Mouse (Mus musculus) stomach, postnatal 0 days (tissue): ENCODE data around the gene Pias3. TPM values are rescaled to one million over a fixed set of nuclear protein-coding genes. Genes with fewer than 3 reads are reported as not detected.

Experiments used
- ATAC-seq: fragments of 200-750 bp; cut with Nextera tagmentation; 2 replicates; pipeline ENCODE4 v1.8.0; 2017; ENCODE audit not compliant: low FRiP score, low TSS enrichment
- DNase-seq: peaks from one replicate; pipeline ENCODE4 v3.0.0-alpha.2; 2016; ENCODE audit warnings: low spot score
- H3K27ac ChIP-seq: fragments of 300-500 bp; sonication (generic); replicated peaks from 2 replicates; pipeline ENCODE4 v1.5.1; 2014; ENCODE audit warnings: mild to moderate bottlenecking, control low read depth
- H3K27me3 ChIP-seq: fragments of 300-500 bp; sonication (generic); 2 replicates; pipeline ENCODE4 v1.6.1; 2014; ENCODE audit warnings: low read length; ENCODE audit not compliant: control insufficient read depth, insufficient read depth
- H3K36me3 ChIP-seq: fragments of 300-500 bp; sonication (generic); 2 replicates; pipeline ENCODE4 v1.6.1; 2014; ENCODE audit warnings: low read length, mixed read lengths; ENCODE audit not compliant: control insufficient read depth, insufficient read depth
- H3K4me1 ChIP-seq: fragments of 300-500 bp; sonication (generic); replicated peaks from 2 replicates; pipeline ENCODE4 v1.6.1; 2014; ENCODE audit warnings: antibody characterized with exemption; ENCODE audit not compliant: control insufficient read depth, insufficient read depth
- H3K4me2 ChIP-seq: fragments of 300-500 bp; sonication (generic); replicated peaks from 2 replicates; pipeline ENCODE4 v1.6.1; 2014; ENCODE audit warnings: low read depth, mild to moderate bottlenecking, control low read depth, moderate library complexity
- H3K4me3 ChIP-seq: fragments of 300-500 bp; sonication (generic); 2 replicates; pipeline ENCODE4 v1.5.1; 2014; ENCODE audit warnings: low read depth, low read length, control low read depth
- H3K9ac ChIP-seq: fragments of 300-500 bp; sonication (generic); 2 replicates; pipeline ENCODE4 v1.6.1; 2014; ENCODE audit warnings: mild to moderate bottlenecking, low read length, control low read depth, mixed read lengths
- H3K9me3 ChIP-seq: fragments of 300-500 bp; sonication (generic); 2 replicates; pipeline ENCODE4 v1.6.1; 2016; ENCODE audit warnings: low read length; ENCODE audit not compliant: control insufficient read depth
- CTCF ChIP-seq: IDR thresholded peaks from 2 replicates; pipeline ENCODE4 v1.5.1; 2016; ENCODE audit warnings: antibody characterized with exemption, low read depth, mild to moderate bottlenecking, moderate library complexity
- EP300 ChIP-seq: optimal IDR thresholded peaks from 2 replicates; pipeline ENCODE3; 2016; ENCODE audit warnings: antibody characterized with exemption
- WGBS: fragments of 180-500 bp; shearing (Covaris S2); extraction: QIAGEN DNeasy Blood & Tissue Kit; methylation state at CpG from one replicate; pipeline ENCODE4 v1.1.7; 2014; 5-methylcytosine and 5-hydroxymethylcytosine counted together
- polyA plus RNA-seq: library from polyadenylated mRNA; unstranded; fragments of >200 nt; fragmentation: Nextera tagmentation; extraction: Ambion mirVana; gene quantifications from 2 replicates; pipeline ENCODE4 v1.2.1, GENCODE M21; 2015

Pias3 gene
- polyA plus RNA-seq, 1 experiment from 2014 or later, result 23.4 TPM

GRCm38 (mm10) chr3:96692506-96692905 lies 3.7 kb upstream of the Pias3 start:
- Histone ChIP-seq H3K4me2 (no peak overlapping the region), H3K9me3 (no peaks in the 10 kb centered on the region), H3K9ac (no peak overlapping the region), H3K27ac (no peak overlapping the region), H3K36me3 (no peaks in the 10 kb centered on the region), H3K4me3 (no peak overlapping the region), H3K4me1 (no peaks in the 10 kb centered on the region; the same call in 1 of the 2 replicates), H3K27me3 (no peaks in the 10 kb centered on the region)
- DNase-seq (peak; percentile 45), ATAC-seq (no peak)
- WGBS, result 20% methylated on average over 3 of the region's 3 CpGs
- no peak for TF ChIP-seq EP300
- TF ChIP-seq CTCF, result peak; percentile 70

- 71% methylated on average over 1 of the region's 1 CpGs for WGBS
- Histone ChIP-seq H3K4me1 (no peaks in the 10 kb centered on the region; the same call in 1 of the 2 replicates), H3K27ac (no peak overlapping the region), H3K4me3 (no peak overlapping the region), H3K9ac (no peak overlapping the region), H3K27me3 (no peaks in the 10 kb centered on the region), H3K36me3 (no peaks in the 10 kb centered on the region), H3K4me2 (no peak overlapping the region), H3K9me3 (no peaks in the 10 kb centered on the region)
- ATAC-seq (no peak), DNase-seq (no peak)
- TF ChIP-seq CTCF (no peak), EP300 (no peak)
These were observed 2.6 kb upstream of the Pias3 start for GRCm38 (mm10) chr3:96693579-96693978.

- TF ChIP-seq EP300 (no peak), CTCF (no peak)
- peak overlapping the region; percentile 83 for H3K9ac ChIP-seq
- 1% methylated on average over 77 of the region's 85 CpGs for WGBS
- peak; percentile 95 for ATAC-seq
- peaks cover 11% of the 10 kb centered on the region for H3K36me3 ChIP-seq
- peak overlapping the region; percentile 78 for H3K4me2 ChIP-seq
- peak overlapping the region; percentile 83 for H3K27ac ChIP-seq
- peak; percentile 95 for DNase-seq
- H3K4me1 ChIP-seq, result no peaks in the 10 kb centered on the region; the same call in 1 of the 2 replicates
- peak overlapping the region; percentile 78 for H3K4me3 ChIP-seq
- H3K27me3 ChIP-seq, result no peaks in the 10 kb centered on the region
- H3K9me3 ChIP-seq, result no peaks in the 10 kb centered on the region
These were observed 865 bp downstream of the Pias3 start for GRCm38 (mm10) chr3:96696766-96697732.

GRCm38 (mm10) chr3:96698993-96699690 lies 3.0 kb downstream of the Pias3 start:
- Histone ChIP-seq H3K36me3 (peaks cover 20% of the 10 kb centered on the region), H3K4me3 (no peak overlapping the region), H3K4me2 (no peak overlapping the region), H3K27ac (no peak overlapping the region), H3K9me3 (no peaks in the 10 kb centered on the region), H3K9ac (no peak overlapping the region), H3K4me1 (no peaks in the 10 kb centered on the region; the same call in 1 of the 2 replicates), H3K27me3 (no peaks in the 10 kb centered on the region)
- no peak for ATAC-seq
- no peak for DNase-seq
- 54% methylated on average over 19 of the region's 19 CpGs for WGBS
- TF ChIP-seq EP300 (no peak), CTCF (peak; percentile 13; the same call in 1 of the 2 replicates)

- ATAC-seq (no peak), DNase-seq (no peak)
- Histone ChIP-seq H3K4me1 (no peaks in the 10 kb centered on the region; the same call in 1 of the 2 replicates), H3K36me3 (peaks cover 28% of the 10 kb centered on the region), H3K27me3 (no peaks in the 10 kb centered on the region), H3K9ac (no peak overlapping the region), H3K27ac (no peak overlapping the region), H3K9me3 (no peaks in the 10 kb centered on the region), H3K4me2 (no peak overlapping the region), H3K4me3 (no peak overlapping the region)
- WGBS, result 57% methylated on average over 7 of the region's 7 CpGs
- TF ChIP-seq CTCF (peak; percentile 69), EP300 (no peak)
These were observed 4.2 kb downstream of the Pias3 start for GRCm38 (mm10) chr3:96700376-96700775.
